Mouse (Mus musculus): ENCODE results near the gene Fyb2. TPM values are rescaled to one million over a fixed set of nuclear protein-coding genes. Genes with fewer than 3 reads are reported as not detected.

Fyb2 gene
- polyA plus RNA-seq, 2 experiments = 0.06 to 0.10 TPM

DNA sequence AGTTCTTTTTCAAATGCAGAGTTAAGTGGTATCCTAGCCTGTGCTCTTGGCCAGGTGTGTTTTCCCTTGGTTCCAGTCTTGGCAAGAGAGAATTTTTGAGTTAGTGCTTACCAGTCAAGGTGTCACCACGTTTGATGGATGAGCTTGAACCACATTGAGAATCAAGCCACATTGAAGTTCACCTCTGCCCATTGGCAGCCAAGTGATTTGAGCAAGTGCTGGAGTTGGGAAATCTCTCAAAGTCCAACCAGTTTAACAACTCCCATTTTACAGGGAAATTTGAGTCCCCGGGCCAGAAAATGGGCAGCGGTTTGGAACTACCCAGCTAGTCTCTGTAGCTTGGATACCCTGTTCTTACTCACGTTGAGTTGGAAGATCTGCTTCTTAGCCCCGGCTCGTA lies 4.8 kb downstream of the Fyb2 start:
- no peak for DNase-seq (ENCODE audit: low read depth in 3 of 3, low spot score in 3 of 3)

DNA sequence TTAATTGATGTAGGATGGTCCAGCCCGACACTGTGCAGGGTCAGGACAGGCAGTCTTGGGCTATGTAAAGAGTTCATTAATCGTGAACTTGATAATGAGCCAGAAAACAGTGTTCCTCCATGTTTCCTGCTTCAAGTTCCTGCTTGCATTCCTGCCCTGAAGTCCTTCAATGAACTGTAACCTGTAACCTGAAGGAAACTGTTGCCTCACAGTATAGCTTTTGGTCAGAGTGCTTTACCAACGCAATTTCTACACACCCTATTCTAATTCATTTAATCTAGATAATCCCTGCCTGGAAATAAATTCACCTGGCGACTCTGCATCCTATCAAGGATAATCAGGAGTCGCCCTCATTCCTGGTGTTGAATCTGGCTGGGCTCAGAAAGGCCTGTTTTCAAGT lies 12.1 kb downstream of the Fyb2 start:
- no peak overlapping the region for H3K9ac ChIP-seq (replicated peaks)
- ATAC-seq (ENCODE audit: insufficient read depth) = no peak

More for the DNA sequence above, 4.8 kb downstream of the Fyb2 start:
- no peaks in the 10 kb centered on the region for H3K4me1 ChIP-seq (replicated peaks; ENCODE audit: control insufficient read depth in 2 of 2, insufficient read depth in 2 of 2, low read length in 1 of 2)
- no peak overlapping the region for H3K27ac ChIP-seq
- ATAC-seq (ENCODE audit: insufficient read depth) = no peak
- no peak overlapping the region for H3K9ac ChIP-seq (replicated peaks)
- no peaks in the 10 kb centered on the region for H3K9me3 ChIP-seq (ENCODE audit: control insufficient read depth, low read length)
- H3K36me3 ChIP-seq (replicated peaks; ENCODE audit: control insufficient read depth, insufficient read depth, low read depth) = no peaks in the 10 kb centered on the region
- TF ChIP-seq CTCF (IDR thresholded peaks at IDR 0.05; ENCODE audit: low read depth) = no peak
- TF ChIP-seq EP300 (IDR thresholded peaks at IDR 0.05; ENCODE audit: low read depth) = no peak
- no peaks in the 10 kb centered on the region for H3K27me3 ChIP-seq (ENCODE audit: control insufficient read depth, insufficient read depth, low read length)
- no peak overlapping the region for H3K4me3 ChIP-seq (ENCODE audit: insufficient read depth in 1 of 2, low read depth in 2 of 2, low read length in 2 of 2)
- 62% methylated on average over 6 of the region's 6 CpGs for WGBS (ENCODE audit: insufficient replicate concordance)
- H3K4me2 ChIP-seq (ENCODE audit: low read depth) = no peak overlapping the region

DNA sequence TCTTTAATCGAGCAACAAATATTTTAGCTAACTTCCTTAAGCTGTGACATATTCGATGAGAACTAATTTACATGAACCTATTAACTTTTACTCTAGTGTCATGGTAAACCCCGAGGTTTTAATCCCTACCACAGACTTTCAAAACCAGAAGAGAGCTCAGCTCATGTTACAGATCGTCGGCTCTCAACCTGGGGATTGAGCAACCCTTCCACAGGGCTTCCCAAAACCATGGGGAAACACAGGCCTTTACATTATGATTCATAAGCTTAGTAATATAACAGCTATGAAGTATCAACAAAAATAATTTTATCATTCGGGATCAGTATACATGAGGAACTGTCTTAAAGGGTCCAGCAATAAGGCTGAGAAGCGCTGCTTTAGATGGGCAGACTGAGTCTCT lies 15.9 kb downstream of the Fyb2 start:
- Histone ChIP-seq H3K9me3 (ENCODE audit: control insufficient read depth, low read length) (no peaks in the 10 kb centered on the region), H3K4me2 (ENCODE audit: low read depth) (no peak overlapping the region), H3K27ac (no peak overlapping the region), H3K4me1 (replicated peaks; ENCODE audit: control insufficient read depth in 2 of 2, insufficient read depth in 2 of 2, low read length in 1 of 2) (no peaks in the 10 kb centered on the region), H3K27me3 (ENCODE audit: control insufficient read depth, insufficient read depth, low read length) (no peaks in the 10 kb centered on the region), H3K4me3 (ENCODE audit: insufficient read depth in 1 of 2, low read depth in 2 of 2, low read length in 2 of 2) (no peak overlapping the region), H3K36me3 (replicated peaks; ENCODE audit: control insufficient read depth, insufficient read depth, low read depth) (no peaks in the 10 kb centered on the region), H3K9ac (replicated peaks) (no peak overlapping the region)
- TF ChIP-seq EP300 (IDR thresholded peaks at IDR 0.05; ENCODE audit: low read depth) (no peak), CTCF (IDR thresholded peaks at IDR 0.05; ENCODE audit: low read depth) (no peak)
- DNase-seq (ENCODE audit: low read depth in 3 of 3, low spot score in 3 of 3) = no peak
- 62% methylated on average over 7 of the region's 7 CpGs for WGBS (ENCODE audit: insufficient replicate concordance)
- ATAC-seq (ENCODE audit: insufficient read depth) = no peak

More for the DNA sequence above, 12.1 kb downstream of the Fyb2 start:
- Histone ChIP-seq H3K4me3 (ENCODE audit: insufficient read depth in 1 of 2, low read depth in 2 of 2, low read length in 2 of 2) (no peak overlapping the region), H3K4me2 (ENCODE audit: low read depth) (no peak overlapping the region), H3K27me3 (ENCODE audit: control insufficient read depth, insufficient read depth, low read length) (no peaks in the 10 kb centered on the region), H3K36me3 (replicated peaks; ENCODE audit: control insufficient read depth, insufficient read depth, low read depth) (no peaks in the 10 kb centered on the region), H3K27ac (no peak overlapping the region), H3K4me1 (replicated peaks; ENCODE audit: control insufficient read depth in 2 of 2, insufficient read depth in 2 of 2, low read length in 1 of 2) (no peaks in the 10 kb centered on the region), H3K9me3 (ENCODE audit: control insufficient read depth, low read length) (no peaks in the 10 kb centered on the region)
- 56% methylated on average over 5 of the region's 5 CpGs for WGBS (ENCODE audit: insufficient replicate concordance)
- TF ChIP-seq EP300 (IDR thresholded peaks at IDR 0.05; ENCODE audit: low read depth) = no peak
- TF ChIP-seq CTCF (IDR thresholded peaks at IDR 0.05; ENCODE audit: low read depth) = no peak
- no peak for DNase-seq (ENCODE audit: low read depth in 3 of 3, low spot score in 3 of 3)

DNA sequence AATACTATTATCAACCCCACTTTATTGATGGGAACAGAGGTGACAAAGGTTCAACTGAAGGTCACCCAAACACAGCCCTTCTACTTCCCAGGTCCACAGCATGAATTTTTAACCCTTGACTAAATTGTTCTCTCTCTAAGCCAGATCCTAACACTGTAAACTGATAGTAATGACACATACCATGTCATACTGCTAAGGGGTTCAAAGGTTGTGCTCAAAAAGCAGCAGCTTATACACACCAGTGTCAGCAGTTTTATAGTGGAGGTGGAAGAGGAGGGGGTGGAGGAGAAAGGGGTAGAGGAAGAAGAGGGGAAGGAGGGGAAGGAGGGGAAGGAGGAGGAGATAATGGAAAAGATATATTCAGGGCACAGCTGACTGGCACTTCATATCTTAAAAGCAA lies 20.4 kb downstream of the Fyb2 start:
- Histone ChIP-seq H3K4me1 (replicated peaks; ENCODE audit: control insufficient read depth in 2 of 2, insufficient read depth in 2 of 2, low read length in 1 of 2) (0 out of 4 replicates have a peak, but pooled peaks cover 0 to 2% of the 10 kb centered on the region in 2 experiments), H3K4me2 (ENCODE audit: low read depth) (no peak overlapping the region), H3K9ac (replicated peaks) (no peak overlapping the region), H3K4me3 (ENCODE audit: insufficient read depth in 1 of 2, low read depth in 2 of 2, low read length in 2 of 2) (no peak overlapping the region), H3K27ac (no peak overlapping the region), H3K36me3 (replicated peaks; ENCODE audit: control insufficient read depth, insufficient read depth, low read depth) (no peaks in the 10 kb centered on the region), H3K9me3 (ENCODE audit: control insufficient read depth, low read length) (no peaks in the 10 kb centered on the region), H3K27me3 (ENCODE audit: control insufficient read depth, insufficient read depth, low read length) (no peaks in the 10 kb centered on the region)
- ATAC-seq (ENCODE audit: insufficient read depth) (no peak), DNase-seq (ENCODE audit: low read depth in 3 of 3, low spot score in 3 of 3) (no peak)
- TF ChIP-seq EP300 (IDR thresholded peaks at IDR 0.05; ENCODE audit: low read depth) = no peak
- no peak for TF ChIP-seq CTCF (IDR thresholded peaks at IDR 0.05; ENCODE audit: low read depth)

DNA sequence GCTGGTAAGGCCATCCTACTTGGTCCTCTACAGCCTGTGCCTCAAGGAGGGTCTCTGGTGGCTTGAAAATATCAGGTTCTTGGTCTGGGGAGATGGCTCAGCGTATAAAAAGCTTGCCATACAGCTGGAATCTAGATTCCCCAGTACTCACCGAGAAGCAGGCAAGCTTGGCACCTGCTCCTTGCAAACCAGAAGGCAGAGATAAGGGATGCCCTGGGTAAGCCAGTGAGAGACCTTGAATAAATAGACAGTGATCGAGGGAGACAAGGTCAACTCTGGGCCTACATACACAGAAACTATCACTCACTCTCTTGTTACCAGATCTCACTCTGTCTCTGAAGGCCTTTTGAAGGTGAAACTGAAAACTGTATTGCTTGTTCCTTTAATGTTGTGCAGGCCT lies 21.7 kb downstream of the Fyb2 start:
- Histone ChIP-seq H3K9me3 (ENCODE audit: control insufficient read depth, low read length) (no peaks in the 10 kb centered on the region), H3K9ac (replicated peaks) (no peak overlapping the region), H3K4me1 (replicated peaks; ENCODE audit: control insufficient read depth in 2 of 2, insufficient read depth in 2 of 2, low read length in 1 of 2) (0 out of 4 replicates have a peak, but pooled peaks cover 0 to 2% of the 10 kb centered on the region in 2 experiments), H3K36me3 (replicated peaks; ENCODE audit: control insufficient read depth, insufficient read depth, low read depth) (no peaks in the 10 kb centered on the region), H3K27ac (no peak overlapping the region), H3K27me3 (ENCODE audit: control insufficient read depth, insufficient read depth, low read length) (no peaks in the 10 kb centered on the region), H3K4me3 (ENCODE audit: insufficient read depth in 1 of 2, low read depth in 2 of 2, low read length in 2 of 2) (no peak overlapping the region), H3K4me2 (ENCODE audit: low read depth) (no peak overlapping the region)
- ATAC-seq (ENCODE audit: insufficient read depth) (no peak), DNase-seq (ENCODE audit: low read depth in 3 of 3, low spot score in 3 of 3) (no peak)
- 42% methylated on average over 3 of the region's 3 CpGs for WGBS (ENCODE audit: insufficient replicate concordance)
- TF ChIP-seq CTCF (IDR thresholded peaks at IDR 0.05; ENCODE audit: low read depth) = no peak
- TF ChIP-seq EP300 (IDR thresholded peaks at IDR 0.05; ENCODE audit: low read depth) = no peak
